ENCODE assay signal across 12 mouse cellular contexts in genomic region chr12:103513451-103513871, GRCm38 (mm10). TPM values are rescaled to one million over a fixed set of nuclear protein-coding genes. Genes with fewer than 3 reads are reported as not detected.
DNase-seq lines count a peak whose midpoint lies in the region; ATAC-seq lines count a peak whose summit lies in the region.
"Had no signal": no experiment of that assay in that cellular context is flagged by ENCODE, and none has a peak within 500 bp of the region (broad histone marks: within the 10 kb centered on the region; RNA-seq: fewer than 3 reads in every experiment).

No protein-coding gene starts in this region.

- WGBS in hindbrain, embryonic 15.5 days: 19% methylated on average over 4 of the region's 4 CpGs

- H3K27me3 ChIP-seq in hindbrain, embryonic 15.5 days: no peaks in the 10 kb centered on the region
- H3K27me3 ChIP-seq: lung, embryonic 15.5 days had no signal

- peak; percentile 90 for ATAC-seq in hindbrain, embryonic 15.5 days (ENCODE audit: low FRiP score, low read depth)

- no peak overlapping the region for H3K4me3 ChIP-seq in hindbrain, embryonic 15.5 days
- H3K4me3 ChIP-seq: lung, embryonic 15.5 days had no signal

- H3K36me3 ChIP-seq in hindbrain, embryonic 15.5 days: no peaks in the 10 kb centered on the region
- H3K36me3 ChIP-seq: lung, embryonic 15.5 days had no signal

- DNase-seq in embryo, embryonic 10 days (ENCODE audit: low spot score): peak; percentile 7
- no peak for DNase-seq in embryo, embryonic 9.5 days (ENCODE audit: extremely low spot score)
- DNase-seq in left cerebral cortex, postnatal 4 days: peak; percentile 77
- DNase-seq in right cerebral cortex, postnatal 14 days: peak; percentile 64
- DNase-seq in kidney, postnatal 10 days: no peak
- DNase-seq in natural killer cell, adult 2 months (ENCODE audit: low spot score in 2 of 2): no peak
- DNase-seq in testis, postnatal 14 days (ENCODE audit: low spot score): no peak
- DNase-seq: cerebellum, adult 8-10 months; gastrocnemius, postnatal 10 days had no signal

- H3K9me3 ChIP-seq in hindbrain, embryonic 15.5 days: no peaks in the 10 kb centered on the region
- H3K9me3 ChIP-seq: lung, embryonic 15.5 days had no signal

- no peak overlapping the region for H3K4me2 ChIP-seq in hindbrain, embryonic 15.5 days
- H3K4me2 ChIP-seq: lung, embryonic 15.5 days had no signal

- peaks cover 10% of the 10 kb centered on the region for H3K4me1 ChIP-seq in hindbrain, embryonic 15.5 days (replicated peaks)
- H3K4me1 ChIP-seq: lung, embryonic 15.5 days had no signal

- no peak overlapping the region for H3K9ac ChIP-seq in hindbrain, embryonic 15.5 days
- H3K9ac ChIP-seq: lung, embryonic 15.5 days had no signal

- intact Hi-C loops in left cerebral cortex, postnatal 4 days (cut with DNase I): loop anchor here (10.0 kb wide), 1 partner anchor 131 kb away; no protein-coding TSS in a partner anchor

- no peak overlapping the region for H3K27ac ChIP-seq in hindbrain, embryonic 15.5 days (replicated peaks)
- H3K27ac ChIP-seq: kidney, postnatal 0 days; lung, embryonic 15.5 days had no signal

RNA-seq across cellular contexts. Expression of gene Ppp4r4, which starts 18.6 kb away (rescaled TPM):
- polyA plus RNA-seq in hindbrain, embryonic 15.5 days (2015; fragmentation: Nextera tagmentation; extraction: Ambion mirVana): 2.8 and 2.9 TPM in 2 replicates
- total RNA-seq in left cerebral cortex, postnatal 4 days (2021): 1 to 10 TPM; 7.2 to 8.1 TPM

RNA-seq across cellular contexts. Expression of gene Ifi27l2b, which starts 56.4 kb away (rescaled TPM):
- not detected in 2 replicates for polyA plus RNA-seq in hindbrain, embryonic 15.5 days (2015; fragmentation: Nextera tagmentation; extraction: Ambion mirVana)
- not detected for total RNA-seq in left cerebral cortex, postnatal 4 days (2021)
- total RNA-seq: gastrocnemius, postnatal 10 days had no signal
- polyA plus RNA-seq: kidney, postnatal 0 days; lung, embryonic 15.5 days had no signal

Comparison
In these comparisons a context has a peak if more than half of its experiments do, and no peak if none do; other contexts are left out.
1. DNase-seq: peak in embryo, embryonic 10 days (single experiment), left cerebral cortex, postnatal 4 days (single experiment) and right cerebral cortex, postnatal 14 days (single experiment); none in embryo, embryonic 9.5 days (single experiment), kidney, postnatal 10 days (single experiment), natural killer cell, adult 2 months (0 of 2) and testis, postnatal 14 days (single experiment).